In the genomic region with DNA sequence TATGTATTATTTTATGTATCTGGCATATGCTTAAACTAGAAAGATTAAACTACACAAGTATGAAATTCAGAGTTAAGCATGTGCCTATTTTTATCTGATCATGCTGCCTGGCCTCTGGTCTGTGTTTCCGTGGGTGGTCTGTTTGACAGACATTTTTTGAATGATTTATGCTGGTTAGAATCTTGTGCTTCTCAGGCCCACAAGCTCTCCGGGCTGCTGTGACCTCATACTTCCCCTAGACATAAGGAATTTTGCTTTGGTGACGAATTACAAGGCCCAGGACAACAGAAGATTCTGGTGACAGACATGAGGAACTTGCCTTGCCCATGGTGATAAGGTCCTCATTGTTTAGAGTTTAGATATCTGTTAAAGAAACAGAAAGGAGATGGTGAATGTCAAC, we compare ENCODE assay signal across 9 mouse cellular contexts.
"Had no signal": no experiment of that assay in that cellular context is flagged by ENCODE, and none has a peak within 500 bp of the region (broad histone marks: within the 10 kb centered on the region; RNA-seq: fewer than 3 reads in every experiment).

No protein-coding gene starts in this region.

- H3K36me3 ChIP-seq: limb, embryonic 15.5 days; liver, embryonic 12.5 days; midbrain, embryonic 15.5 days; neural tube, embryonic 12.5 days had no signal

- H3K4me2 ChIP-seq: limb, embryonic 15.5 days; liver, embryonic 12.5 days; midbrain, embryonic 15.5 days; neural tube, embryonic 12.5 days had no signal

- ATAC-seq: liver, embryonic 12.5 days; midbrain, embryonic 15.5 days had no signal

- H3K9ac ChIP-seq: limb, embryonic 15.5 days; liver, embryonic 12.5 days; midbrain, embryonic 15.5 days; neural tube, embryonic 12.5 days had no signal

- H3K4me3 ChIP-seq: limb, embryonic 15.5 days; liver, embryonic 12.5 days; midbrain, embryonic 15.5 days; neural tube, embryonic 12.5 days had no signal

- H3K9me3 ChIP-seq: limb, embryonic 15.5 days; liver, embryonic 12.5 days; midbrain, embryonic 15.5 days; neural tube, embryonic 12.5 days had no signal

- DNase-seq: kidney, adult 18-20 months; kidney, postnatal 14 days; lung, postnatal 14 days; thymus, postnatal 4 days had no signal

- H3K27me3 ChIP-seq: limb, embryonic 15.5 days; liver, embryonic 12.5 days; midbrain, embryonic 15.5 days; neural tube, embryonic 12.5 days had no signal

- H3K4me1 ChIP-seq: limb, embryonic 15.5 days; liver, embryonic 12.5 days; midbrain, embryonic 15.5 days; neural tube, embryonic 12.5 days had no signal

- H3K27ac ChIP-seq: limb, embryonic 15.5 days; liver, embryonic 12.5 days; midbrain, embryonic 15.5 days; neural tube, embryonic 12.5 days; stomach, postnatal 0 days had no signal
